9 mouse cellular contexts compared by ENCODE assay signal in the genomic region with DNA sequence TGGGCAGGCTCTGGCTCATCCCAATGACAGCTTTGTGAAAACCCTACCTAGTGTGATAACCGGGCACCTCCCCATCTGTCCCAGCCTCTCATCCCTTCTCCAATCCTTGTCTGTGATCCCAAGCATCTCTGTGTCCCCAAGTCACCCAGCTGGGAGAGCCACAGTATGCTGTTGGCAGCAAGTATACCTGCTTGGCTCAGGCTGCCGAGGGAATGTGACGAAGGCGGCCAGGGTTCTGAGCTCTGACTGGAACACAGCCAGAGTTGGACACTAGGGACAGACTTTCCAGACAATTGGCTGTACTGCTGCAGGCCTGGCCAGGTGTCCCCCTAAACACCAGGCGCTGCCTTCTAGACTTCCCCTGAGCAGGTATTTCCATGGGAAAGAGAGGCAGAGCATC.
DNase-seq lines count a peak whose midpoint lies in the region; ATAC-seq and TF ChIP-seq lines count a peak whose summit lies in the region.
"Had no signal": no experiment of that assay in that cellular context is flagged by ENCODE, and none has a peak within 500 bp of the region (broad histone marks: within the 10 kb centered on the region; RNA-seq: fewer than 3 reads in every experiment).

No protein-coding gene starts in this region.

- DNase-seq in frontal cortex, postnatal 14 days (ENCODE audit: low spot score in 2 of 2) = no peak
- DNase-seq in lung, postnatal 10 days = peak; percentile 26
- DNase-seq in lung, adult 2 months = no peak
- DNase-seq in cerebellum, postnatal 10 days = peak; percentile 84 to 89
- peak; percentile 49 for DNase-seq in heart, postnatal 25 days (ENCODE audit: low spot score)
- no peak for DNase-seq in left cerebral cortex, postnatal 14 days (ENCODE audit: low spot score in 2 of 2)

- peak; percentile 69; the same call in 1 of the 2 replicates for ATAC-seq in frontal cortex, adult (ENCODE audit: low TSS enrichment)
- ATAC-seq in monocyte, adult 5-6 weeks (replicated peaks; ENCODE audit: insufficient number of reproducible peaks, low FRiP score, low TSS enrichment, poor library complexity, severe bottlenecking) = no peak
- ATAC-seq: forebrain, embryonic 13.5 days had no signal

- peaks cover 2% of the 10 kb centered on the region; the same call in 1 of the 2 replicates for H3K4me1 ChIP-seq in lung, adult 2 months (ENCODE audit: control insufficient read depth, insufficient read depth, low read length)

- H3K4me3 ChIP-seq in lung, adult 2 months (replicated peaks; ENCODE audit: extremely low read depth, low read depth, low read length) = no peak overlapping the region
- H3K4me3 ChIP-seq: forebrain, embryonic 13.5 days had no signal

- 56% methylated on average over 5 of the region's 5 CpGs for WGBS in lung, adult 2 months

- no peak for TF ChIP-seq CTCF in lung, adult 2 months (IDR thresholded peaks at IDR 0.05; ENCODE audit: insufficient read depth, low read length)

- no peak for TF ChIP-seq POLR2A in lung, adult 2 months (IDR thresholded peaks at IDR 0.05; ENCODE audit: borderline replicate concordance, extremely low read depth, low read depth, low read length)

- intact Hi-C loops in heart, postnatal 25 days (cut with DNase I) = loop anchor here (5.0 kb wide), 1 partner anchor 134 kb away; no protein-coding TSS in a partner anchor
- intact Hi-C loops in left cerebral cortex, postnatal 14 days (cut with DNase I) = no loop called here

Comparison
In these comparisons a context has a peak if more than half of its experiments do, and no peak if none do; other contexts are left out.
1. DNase-seq: peak in lung, postnatal 10 days (single experiment), cerebellum, postnatal 10 days (2 of 2) and heart, postnatal 25 days (single experiment); none in frontal cortex, postnatal 14 days (0 of 2), lung, adult 2 months (single experiment) and left cerebral cortex, postnatal 14 days (0 of 2).